Mouse (Mus musculus) gonadal fat pad, adult 2 months (tissue): ENCODE results near the gene Krt8. TPM values are rescaled to one million over a fixed set of nuclear protein-coding genes. Genes with fewer than 3 reads are reported as not detected.
A peak's percentile ranks its signal among the peaks of the same experiment; 100 is the strongest.

Source experiments
- DNase-seq: peaks from one replicate; pipeline ENCODE4 v3.0.0-alpha.2; 2012; ENCODE audit warnings: low read depth
- polyA plus RNA-seq: library from polyadenylated mRNA; depleted of rRNA; stranded (reverse); fragments of >200 nt; gene quantifications from 2 replicates; pipeline ENCODE4 v1.2.3, GENCODE M21; 2012; rRNA removed

Krt8 gene
- polyA plus RNA-seq, result 186 and 255 TPM in 2 replicates

GRCm38 (mm10) chr15:102004189-102004588, at the start of gene Krt8:
Gene Krt8, minus strand, starts transcription at chr15:102004482.
- DNase-seq, result no peak

- no peak for DNase-seq
Observed at GRCm38 (mm10) chr15:102051920-102052683, 47.8 kb upstream of the Krt8 start.

- no peak for DNase-seq
Observed at GRCm38 (mm10) chr15:102049871-102050270, 45.6 kb upstream of the Krt8 start.

GRCm38 (mm10) chr15:102048006-102048405, 43.7 kb upstream of the Krt8 start:
- DNase-seq, result peak; percentile 20

- no peak for DNase-seq
Observed at GRCm38 (mm10) chr15:102045691-102046090, 41.4 kb upstream of the Krt8 start.

- DNase-seq, result no peak
Observed at GRCm38 (mm10) chr15:102044745-102045144, 40.5 kb upstream of the Krt8 start.

- DNase-seq, result no peak
Observed at GRCm38 (mm10) chr15:102041951-102042350, 37.7 kb upstream of the Krt8 start.

- DNase-seq, result no peak
Observed at GRCm38 (mm10) chr15:102040277-102040676, 36.0 kb upstream of the Krt8 start.

GRCm38 (mm10) chr15:102034121-102035053, 30.1 kb upstream of the Krt8 start:
- DNase-seq, result no peak

GRCm38 (mm10) chr15:102028040-102028439, 23.8 kb upstream of the Krt8 start, which contains the start of gene Krt18:
Gene Krt18, plus strand, starts transcription at chr15:102028180.
- DNase-seq, result no peak

GRCm38 (mm10) chr15:102026430-102026829, 22.1 kb upstream of the Krt8 start:
- no peak for DNase-seq

GRCm38 (mm10) chr15:102025136-102025872, 21.0 kb upstream of the Krt8 start:
- no peak for DNase-seq

GRCm38 (mm10) chr15:102023888-102024287, 19.6 kb upstream of the Krt8 start:
- no peak for DNase-seq

- no peak for DNase-seq
Observed at GRCm38 (mm10) chr15:102022481-102022880, 18.2 kb upstream of the Krt8 start.

- no peak for DNase-seq
Observed at GRCm38 (mm10) chr15:102017918-102018463, 13.7 kb upstream of the Krt8 start.

GRCm38 (mm10) chr15:102016787-102017186, 12.5 kb upstream of the Krt8 start:
- no peak for DNase-seq

- no peak for DNase-seq
Observed at GRCm38 (mm10) chr15:102016096-102016495, 11.8 kb upstream of the Krt8 start.

GRCm38 (mm10) chr15:102014848-102015247, 10.6 kb upstream of the Krt8 start:
- no peak for DNase-seq

- DNase-seq, result no peak
Observed at GRCm38 (mm10) chr15:102013651-102014050, 9.4 kb upstream of the Krt8 start.

- DNase-seq, result no peak
Observed at GRCm38 (mm10) chr15:102012260-102012765, 8.0 kb upstream of the Krt8 start.

- no peak for DNase-seq
Observed at GRCm38 (mm10) chr15:102010569-102011245, 6.4 kb upstream of the Krt8 start.
